Mouse (Mus musculus) brain, embryonic 18.5 days (tissue): ENCODE measurements around the gene Cmtm2a.
A peak's percentile ranks its signal among the peaks of the same experiment; 100 is the strongest.
"Not testable (repeated sequence)": the region's sequence is repeated elsewhere in the genome, so short reads cannot be mapped to it uniquely, and the experiment has no call there.

ENCODE experiments used
- DNase-seq: peaks from one replicate; pipeline ENCODE4 v3.0.0-alpha.2; 2012; ENCODE audit warnings: low read depth, low spot score

Cmtm2a gene

GRCm38 (mm10) chr8:104293081-104293480, at the start of gene Cmtm2a:
Cmtm2a (minus strand) TSS chr8:104293181.
- DNase-seq: not testable (repeated sequence)

DNA sequence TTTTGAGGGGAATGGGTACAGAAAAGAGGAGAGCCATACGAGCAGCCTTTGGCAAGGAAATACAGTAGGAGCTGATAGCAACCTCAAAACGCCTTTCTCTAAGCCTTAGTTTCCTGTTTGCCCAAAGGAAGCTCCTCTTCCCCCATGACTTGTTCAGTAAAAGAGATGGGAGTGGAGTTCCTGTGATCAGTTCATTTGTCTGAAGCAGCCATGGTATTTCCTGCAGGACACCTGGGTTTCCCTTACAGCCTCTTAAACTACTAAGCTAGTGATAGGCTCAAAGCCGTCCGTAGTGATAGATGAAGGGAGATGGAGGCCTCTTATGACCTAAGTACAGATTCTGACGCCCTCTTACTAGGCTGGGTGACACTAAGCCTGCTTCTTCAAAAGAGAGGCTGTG, 49.4 kb upstream of the Cmtm2a start:
- DNase-seq: no peak

DNA sequence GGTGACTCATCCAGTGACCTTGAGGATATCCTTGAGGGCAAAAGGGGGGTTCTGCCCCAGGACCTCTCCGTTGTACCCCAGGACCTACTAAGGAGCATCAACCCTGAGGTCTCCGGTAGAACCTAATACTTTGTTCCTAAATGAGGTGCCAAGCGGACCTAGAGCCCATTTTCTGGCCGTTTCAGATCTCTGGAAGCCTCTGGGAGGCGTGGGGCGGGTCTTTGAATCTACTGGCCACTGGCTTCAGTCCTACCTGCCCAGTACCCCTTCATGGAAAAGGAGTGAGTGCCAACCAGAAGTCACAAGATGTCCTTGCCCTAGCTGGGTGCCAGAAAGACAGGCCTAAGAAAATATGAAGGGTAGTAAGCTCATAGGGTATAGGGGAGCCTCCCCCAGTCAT, 48.7 kb upstream of the Cmtm2a start:
- DNase-seq: no peak

GRCm38 (mm10) chr8:104341106-104341561, 48.2 kb upstream of the Cmtm2a start:
- peak; percentile 39 for DNase-seq

DNA sequence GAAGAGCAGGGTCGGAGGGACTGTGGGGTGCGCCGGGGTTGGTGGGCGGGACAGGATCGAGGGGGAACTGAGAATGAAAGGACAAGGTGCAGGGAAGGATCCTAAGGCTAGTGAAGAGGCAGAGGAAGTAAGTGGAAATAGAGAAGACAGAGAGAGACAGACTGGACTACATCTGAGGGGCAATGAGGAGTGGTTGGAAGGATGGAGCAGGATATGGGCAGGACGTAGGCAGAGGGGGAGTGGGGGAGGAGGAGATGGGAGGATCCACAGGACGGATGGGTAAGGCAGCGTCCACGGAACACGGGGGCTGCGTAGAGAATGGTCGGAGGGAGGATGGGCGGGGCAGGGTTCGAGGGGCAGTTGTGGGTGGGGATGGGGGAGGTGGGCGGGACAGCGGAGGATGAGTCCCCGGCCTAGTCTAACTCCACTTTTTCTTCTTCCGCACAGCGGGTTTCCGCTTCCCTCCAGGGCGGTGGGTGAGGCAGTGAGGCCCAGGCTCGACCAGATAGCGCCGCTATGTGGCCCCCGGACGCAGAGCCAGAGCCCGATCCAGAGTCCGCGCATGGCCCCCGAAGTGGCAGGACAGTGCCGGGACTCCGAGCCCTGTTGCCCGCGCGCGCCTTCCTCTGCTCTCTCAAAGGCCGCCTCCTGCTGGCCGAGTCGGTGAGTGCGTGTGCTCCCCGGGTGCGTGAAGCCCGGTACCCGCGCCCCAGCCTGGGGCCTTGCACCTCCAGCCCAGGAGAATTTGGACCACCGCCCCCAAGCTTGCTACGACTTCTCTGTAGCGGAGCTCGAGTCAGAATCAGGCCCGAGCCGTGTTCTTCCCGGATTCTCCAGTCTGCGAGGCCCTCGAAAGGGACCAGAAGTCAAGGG, 47.5 kb upstream of the Cmtm2a start:
- peak; percentile 22 for DNase-seq

DNA sequence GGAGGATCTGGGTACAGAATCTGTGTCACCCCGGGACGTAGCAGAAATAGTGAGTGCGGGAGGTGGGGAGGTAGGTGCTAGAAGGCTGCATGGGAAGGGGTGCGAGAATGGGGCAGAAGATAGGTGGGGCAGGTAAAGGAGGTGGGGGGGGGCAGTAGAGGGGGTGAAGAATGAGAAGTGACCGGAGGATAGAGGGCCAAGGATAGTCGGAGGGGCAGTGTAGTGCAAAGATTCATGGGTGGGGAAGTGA, 46.9 kb upstream of the Cmtm2a start:
- no peak for DNase-seq

DNA sequence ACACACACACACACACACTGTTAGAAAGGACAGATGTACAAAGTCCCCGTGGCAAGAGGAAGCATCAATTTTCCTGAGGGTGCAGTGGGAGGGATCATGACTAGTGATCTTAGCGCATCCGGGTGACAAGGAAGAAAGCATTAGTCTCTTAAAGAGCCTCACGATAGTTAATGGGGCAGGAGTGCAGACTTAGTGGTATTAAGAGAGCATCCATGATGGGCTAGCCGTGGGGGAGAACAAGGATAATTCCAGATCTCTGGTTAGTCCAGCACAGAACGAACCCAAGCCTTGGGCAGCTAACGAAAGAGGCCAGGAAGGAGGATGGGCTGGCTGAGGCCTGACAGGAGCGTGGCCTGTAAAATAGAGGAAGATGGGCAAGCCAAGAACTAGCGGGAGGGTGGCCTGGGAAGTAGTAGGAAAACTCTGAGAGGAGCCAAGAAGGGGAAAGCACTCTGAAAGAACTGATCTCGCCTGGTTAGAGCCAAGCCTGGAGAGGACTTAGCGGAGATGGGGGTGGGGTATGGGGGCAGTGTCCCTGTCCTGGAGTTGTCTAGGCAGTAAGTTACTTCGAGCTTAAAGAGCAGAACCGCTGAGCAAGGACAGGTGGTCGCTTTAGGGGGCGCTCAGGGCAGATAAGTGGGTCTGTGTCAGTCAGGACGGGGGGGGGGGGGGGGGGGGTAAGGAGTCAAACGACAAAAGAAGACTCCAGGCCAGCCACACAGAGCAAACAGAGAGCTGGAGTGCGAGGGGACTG, 46.4 kb upstream of the Cmtm2a start, which contains the start of gene Cmtm3:
Cmtm3 (plus strand) TSS at position 182 of the 754 bp plus-strand sequence.
- no peak for DNase-seq

DNA sequence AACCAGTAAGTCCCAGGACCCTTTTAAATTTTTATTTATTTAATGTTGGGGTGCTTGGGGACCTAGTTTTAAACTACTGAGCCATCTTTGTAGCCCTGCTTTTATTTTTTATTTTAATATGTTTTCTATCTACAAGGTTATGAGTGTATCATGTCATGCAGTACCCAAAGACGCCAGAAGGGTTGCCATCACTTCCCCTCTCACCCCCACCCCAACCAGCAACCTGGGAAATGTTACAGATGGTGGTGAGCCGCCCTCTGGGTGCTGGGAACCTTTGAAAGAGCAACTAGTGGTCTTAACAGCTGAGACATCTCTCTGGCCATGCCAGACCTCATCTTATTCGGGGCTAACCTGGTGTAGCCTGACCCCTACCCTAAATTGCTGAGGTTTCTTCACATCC, 44.9 kb upstream of the Cmtm2a start:
- no peak for DNase-seq

GRCm38 (mm10) chr8:104336806-104337205, 43.8 kb upstream of the Cmtm2a start:
- no peak for DNase-seq

- no peak for DNase-seq
These were observed 41.2 kb upstream of the Cmtm2a start for GRCm38 (mm10) chr8:104334196-104334595.

DNA sequence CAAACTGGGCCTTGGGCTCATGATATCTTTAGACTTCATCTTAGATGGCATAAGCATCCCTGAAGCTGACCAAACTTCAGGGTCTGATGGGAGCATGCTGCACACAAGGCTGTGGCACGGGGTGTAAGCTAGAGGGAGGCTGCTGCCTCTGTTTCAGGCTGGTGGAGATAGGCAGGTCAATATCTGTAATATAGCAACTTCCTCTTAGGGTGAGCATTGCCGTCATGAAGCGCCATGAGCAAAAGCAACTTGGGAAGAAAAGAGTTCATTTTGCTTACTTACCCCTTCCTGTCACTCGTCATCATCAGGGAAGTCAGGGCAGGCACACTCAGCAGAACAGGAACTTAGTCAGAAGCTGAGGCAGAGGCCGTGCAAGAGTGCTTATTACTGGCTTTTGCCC, 40.8 kb upstream of the Cmtm2a start:
- no peak for DNase-seq

DNA sequence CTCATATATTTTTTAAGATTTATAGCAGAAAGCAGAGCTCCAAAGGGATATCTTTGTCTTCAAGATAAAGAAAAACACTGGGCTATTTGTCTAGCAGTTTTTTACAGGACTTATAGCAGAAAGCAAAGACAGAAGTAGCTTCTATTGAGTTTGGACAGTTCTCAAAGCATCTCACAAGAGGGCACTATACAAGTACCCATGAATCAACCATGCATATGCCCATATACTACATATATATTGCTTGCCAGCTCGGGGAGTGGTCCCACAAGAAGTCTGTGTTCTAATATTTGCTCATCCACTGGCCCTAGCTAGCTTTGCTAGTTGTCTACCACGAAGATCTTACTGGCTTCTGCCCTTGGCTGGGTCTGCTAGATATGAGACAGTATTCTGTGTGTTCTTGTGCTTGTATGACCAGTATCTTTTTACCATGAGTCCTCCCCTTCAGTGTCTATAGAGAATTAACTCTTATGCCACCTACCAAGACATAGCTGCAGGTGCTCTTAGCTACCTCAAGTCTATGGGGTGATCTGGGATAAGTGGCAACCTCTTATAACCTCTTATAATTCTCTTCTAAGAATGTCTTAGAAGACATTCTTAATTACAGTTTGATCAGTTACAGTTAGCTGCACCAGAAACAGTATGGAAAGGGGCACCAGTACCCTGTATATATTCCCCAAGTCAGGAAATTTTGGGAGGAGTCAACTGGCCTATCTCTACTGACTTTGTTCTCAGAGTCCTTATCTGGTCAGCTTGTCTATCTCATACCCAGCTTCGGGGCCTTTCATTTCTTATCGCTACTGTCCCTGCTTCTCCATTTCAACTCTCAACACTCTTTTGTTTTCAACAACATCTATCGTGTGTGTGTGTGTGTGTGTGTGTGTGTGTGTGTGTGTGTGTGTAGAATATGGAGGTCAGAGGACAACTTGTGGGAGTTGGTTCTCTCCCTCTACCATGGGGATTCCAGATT, 40.0 kb upstream of the Cmtm2a start:
- DNase-seq: no peak

GRCm38 (mm10) chr8:104321930-104322329, 28.9 kb upstream of the Cmtm2a start, which contains the start of gene Cmtm2b:
Cmtm2b (plus strand) TSS chr8:104322230.
- not testable (repeated sequence) for DNase-seq

- DNase-seq: not testable (repeated sequence)
These were observed 28.3 kb upstream of the Cmtm2a start, which contains the start of gene Gm11020 for GRCm38 (mm10) chr8:104321267-104321666. Gm11020 (plus strand) TSS chr8:104321567.

DNA sequence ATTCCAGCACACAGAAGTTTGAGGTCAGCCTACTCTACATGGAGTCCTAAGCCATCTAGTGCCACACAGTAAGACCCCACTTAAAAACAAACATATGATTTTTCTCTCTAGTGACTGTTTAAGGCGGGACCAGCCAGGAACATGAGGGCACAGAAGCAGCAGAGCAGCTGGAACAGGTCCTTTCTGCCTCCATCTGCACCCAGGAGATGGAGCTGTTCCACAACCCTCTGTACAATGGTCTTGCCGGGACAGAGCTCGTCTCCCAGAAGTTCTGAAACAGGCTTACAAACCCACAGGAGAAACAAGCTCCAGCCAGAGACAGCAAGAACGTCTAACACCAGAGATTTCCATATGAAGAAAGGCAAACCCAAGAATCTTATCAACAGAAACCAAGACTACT, 20.3 kb upstream of the Cmtm2a start:
- DNase-seq: no peak

DNA sequence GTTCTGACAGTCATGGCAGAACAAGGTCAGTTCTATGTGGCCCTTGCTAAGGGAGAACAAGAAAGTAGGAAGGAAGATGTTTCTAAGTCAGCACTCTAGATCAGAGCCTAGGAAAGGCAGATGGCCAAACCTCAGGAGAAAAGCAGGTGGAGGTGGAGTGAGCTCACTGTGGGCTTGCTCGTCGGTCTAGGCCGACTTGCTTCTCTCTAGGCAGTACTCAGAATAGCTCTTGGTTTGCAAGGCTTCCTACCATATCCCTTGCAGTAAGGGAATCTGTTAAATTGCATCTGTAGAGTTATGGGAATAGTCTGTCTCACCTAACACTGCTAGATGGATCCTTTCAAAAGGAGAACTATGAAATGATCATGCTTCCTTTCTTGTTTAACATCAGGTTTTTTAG, 19.0 kb upstream of the Cmtm2a start:
- not testable (repeated sequence) for DNase-seq

DNA sequence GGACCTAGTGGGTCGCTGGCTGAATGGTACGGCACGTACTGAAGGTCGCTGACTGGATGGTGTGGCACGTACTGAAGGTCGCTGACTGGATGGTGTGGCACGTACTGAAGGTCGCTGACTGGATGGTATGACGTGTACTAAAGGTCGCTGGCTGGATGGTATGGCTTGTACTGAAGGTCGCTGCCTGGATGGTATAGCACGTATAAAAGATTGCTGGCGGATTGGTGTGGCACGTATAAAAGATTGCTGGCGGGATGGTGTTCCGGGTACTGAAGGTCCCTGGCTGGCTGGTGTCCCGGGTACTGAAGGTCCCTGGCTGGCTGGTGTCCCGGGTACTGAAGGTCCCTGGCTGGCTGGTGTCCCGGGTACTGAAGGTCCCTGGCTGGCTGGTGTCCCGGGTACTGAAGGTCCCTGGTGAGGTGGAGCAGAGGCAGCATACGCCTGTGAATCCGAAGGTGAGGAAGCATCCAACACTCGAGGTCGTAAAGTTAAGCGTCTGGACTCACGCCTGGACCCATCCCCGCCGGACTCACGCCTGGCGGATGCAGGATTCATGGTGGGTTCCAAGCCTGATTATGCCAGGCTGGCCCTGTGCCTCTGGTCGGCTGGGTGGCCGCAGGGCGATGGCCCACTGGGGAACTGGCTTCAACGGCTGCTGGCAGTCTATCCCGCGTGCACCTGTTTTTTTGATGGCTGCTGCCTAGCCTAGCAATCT, 16.6 kb upstream of the Cmtm2a start, which contains the start of the genes Gm45711 and Cmtm1:
Gm45711 (minus strand) TSS at position 641 of the 715 bp plus-strand sequence.
Cmtm1 (minus strand) TSS at position 705 of the 715 bp plus-strand sequence.
- not testable (repeated sequence) for DNase-seq

DNA sequence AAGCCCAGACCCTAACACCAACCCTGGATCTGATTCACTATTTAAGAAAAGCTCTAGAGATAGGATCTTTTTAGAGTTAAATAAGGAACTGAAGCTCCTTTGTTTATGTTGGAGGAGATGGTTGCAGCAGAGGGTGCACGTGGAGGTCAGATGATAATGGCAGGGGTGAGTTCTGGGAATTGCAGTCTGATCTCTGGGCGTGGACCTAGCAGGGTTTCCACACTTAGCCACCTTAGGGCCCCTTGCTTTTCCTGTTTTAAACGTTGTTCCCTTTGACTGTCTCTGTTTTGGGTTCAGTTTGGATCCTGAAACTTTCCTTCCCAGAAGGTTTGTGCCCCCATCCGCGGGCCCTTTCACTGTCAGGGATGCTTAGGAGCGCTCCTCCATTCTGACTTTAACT, 15.4 kb upstream of the Cmtm2a start:
- not testable (repeated sequence) for DNase-seq

DNA sequence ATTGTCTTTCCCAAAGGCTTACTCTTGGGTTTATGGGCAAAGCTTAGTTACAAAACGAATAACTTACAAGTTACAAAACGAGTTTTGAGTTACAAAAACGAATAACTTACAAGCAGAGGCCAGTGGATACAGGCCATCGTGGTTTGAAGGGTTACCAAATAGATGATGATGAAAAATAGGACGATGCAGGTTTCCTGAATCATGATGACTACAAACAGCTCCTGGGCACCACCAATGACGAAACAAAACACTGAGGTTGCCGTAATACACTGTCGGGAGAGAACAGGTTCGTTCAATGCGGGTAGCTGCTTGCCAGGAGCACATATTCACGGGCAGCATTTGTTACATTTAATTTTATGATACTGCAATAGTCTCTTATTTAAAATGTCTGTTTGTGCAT, 12.0 kb upstream of the Cmtm2a start:
- no peak for DNase-seq

DNA sequence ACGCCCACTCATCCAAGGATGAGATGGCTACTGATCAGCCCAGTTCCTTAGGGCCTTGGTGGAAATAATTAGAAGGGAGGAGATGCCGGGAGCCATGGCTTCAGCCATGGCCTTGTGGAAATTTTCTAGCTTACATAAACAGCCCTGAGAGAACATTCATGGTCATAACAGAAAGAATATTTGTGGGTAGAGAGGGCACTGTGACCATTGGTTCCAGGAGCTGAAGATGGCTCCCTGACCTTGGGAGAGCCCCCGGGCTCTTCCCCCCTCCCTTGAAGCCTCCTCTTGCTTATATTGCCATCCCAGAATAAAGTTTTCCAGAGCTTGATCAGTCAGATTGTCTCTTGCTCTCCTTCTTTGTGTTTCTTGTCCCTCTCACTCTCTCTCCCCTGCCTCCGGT, 9.6 kb upstream of the Cmtm2a start:
- not testable (repeated sequence) for DNase-seq

GRCm38 (mm10) chr8:104301577-104301976, 8.6 kb upstream of the Cmtm2a start:
- DNase-seq: peak; percentile 10
